Mouse (Mus musculus): ENCODE data around the gene Itga8.

Gene Itga8

GRCm38 (mm10) chr2:12085492-12085891 lies 216.2 kb downstream of the Itga8 start:
- DNase-seq (ENCODE audit: low spot score in 2 of 2), result no peak

DNA sequence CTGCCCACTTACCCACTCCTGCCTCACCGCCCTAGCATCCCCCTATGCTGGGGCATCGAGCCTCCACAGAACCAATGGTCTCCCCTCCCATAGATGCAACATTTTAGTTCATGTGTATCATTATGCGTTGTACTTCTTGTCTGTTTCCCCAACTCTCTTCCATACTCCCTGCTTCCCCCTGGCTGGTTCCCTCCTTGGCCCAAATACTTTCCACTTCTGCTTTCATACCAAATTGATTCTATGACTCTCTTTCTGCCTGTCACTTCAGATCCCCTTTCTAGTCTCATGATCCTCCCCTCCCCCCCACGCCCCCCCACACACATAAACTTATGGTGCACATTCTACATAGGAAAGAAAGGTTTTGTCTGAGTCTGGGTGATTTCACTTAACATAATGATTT lies 217.4 kb downstream of the Itga8 start:
- DNase-seq (ENCODE audit: low spot score in 2 of 2), result no peak

- DNase-seq (ENCODE audit: low spot score in 2 of 2), result no peak
Measured at GRCm38 (mm10) chr2:12077266-12077891, 224.3 kb downstream of the Itga8 start.

- DNase-seq (ENCODE audit: low spot score in 2 of 2), result no peak
Measured at GRCm38 (mm10) chr2:12065669-12066399, 235.9 kb downstream of the Itga8 start.

GRCm38 (mm10) chr2:12060034-12060723 lies 241.5 kb downstream of the Itga8 start:
- DNase-seq (ENCODE audit: low spot score in 2 of 2), result no peak

Measured in frontal cortex, postnatal 14 days (tissue).